Mouse (Mus musculus) G1E (cell line): ENCODE data around the gene Capzb.

Experiments
- CTCF ChIP-seq: IDR thresholded peaks from 2 replicates; pipeline ENCODE4 v1.5.1; 2012; ENCODE audit warnings: low read depth, low read length, inconsistent platforms, mixed read lengths
- GATA1 ChIP-seq: IDR thresholded peaks from 2 replicates; pipeline ENCODE4 v1.6.1; 2012; ENCODE audit warnings: borderline replicate concordance, low read length, inconsistent platforms, mixed read lengths
- TAL1 ChIP-seq: conservative IDR thresholded peaks from 2 replicates; pipeline ENCODE4 v1.6.1; 2012; ENCODE audit warnings: low read depth, low read length, inconsistent platforms, mixed read lengths

DNA sequence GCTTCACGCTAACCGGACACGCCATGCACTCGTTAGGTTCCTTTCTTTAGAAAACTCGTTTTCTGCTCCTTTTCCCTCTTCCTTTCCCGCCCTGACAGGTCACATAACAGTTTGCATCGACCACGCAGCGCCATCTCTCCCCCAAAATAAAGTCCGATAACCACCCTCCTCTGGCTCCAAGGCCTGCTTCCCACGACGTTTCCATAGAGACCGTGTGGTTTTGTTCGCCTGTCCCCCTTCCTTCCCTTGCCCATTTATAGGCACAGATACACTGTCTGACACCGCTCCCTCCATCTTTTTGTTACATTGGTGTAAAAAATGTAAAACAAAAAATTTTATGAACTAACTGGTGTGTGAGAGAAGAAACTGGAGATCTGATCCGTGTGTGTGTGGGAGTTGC, 98.4 kb downstream of the Capzb start:
- TF ChIP-seq CTCF = no peak
- no peak for TF ChIP-seq GATA1
- no peak for TF ChIP-seq TAL1
